9 mouse cellular contexts compared by ENCODE assay signal in genomic region chr19:24845007-24845546, GRCm38 (mm10). TPM values are rescaled to one million over a fixed set of nuclear protein-coding genes. Genes with fewer than 3 reads are reported as not detected.
DNase-seq lines count a peak whose midpoint lies in the region; ATAC-seq and TF ChIP-seq lines count a peak whose summit lies in the region.
"Had no signal": no experiment of that assay in that cellular context is flagged by ENCODE, and none has a peak within 500 bp of the region (broad histone marks: within the 10 kb centered on the region; RNA-seq: fewer than 3 reads in every experiment).

No protein-coding gene starts in this region.

- no peaks in the 10 kb centered on the region for H3K27me3 ChIP-seq in liver, embryonic 11.5 days (replicated peaks; ENCODE audit: control insufficient read depth, insufficient read depth, low read length)
- no peaks in the 10 kb centered on the region; the same call in 1 of the 2 replicates for H3K27me3 ChIP-seq in limb, embryonic 12.5 days

- peaks cover 6% of the 10 kb centered on the region; the same call in 1 of the 2 replicates for H3K4me1 ChIP-seq in liver, embryonic 11.5 days (replicated peaks; ENCODE audit: control insufficient read depth, insufficient read depth, low read length)
- peaks cover 5% of the 10 kb centered on the region; the same call in 1 of the 2 replicates for H3K4me1 ChIP-seq in embryonic fibroblast, embryonic 13.5 days (ENCODE audit: control insufficient read depth, insufficient read depth, low read length)
- H3K4me1 ChIP-seq in limb, embryonic 12.5 days (replicated peaks): peaks cover 37% of the 10 kb centered on the region

- no peaks in the 10 kb centered on the region for H3K9me3 ChIP-seq in liver, embryonic 11.5 days (ENCODE audit: control insufficient read depth, low read length)
- no peaks in the 10 kb centered on the region for H3K9me3 ChIP-seq in limb, embryonic 12.5 days

- no peak overlapping the region for H3K4me2 ChIP-seq in liver, embryonic 11.5 days
- H3K4me2 ChIP-seq in limb, embryonic 12.5 days: peak overlapping the region; percentile 24; the same call in 1 of the 2 replicates

- DNase-seq in liver, embryonic 11.5 days (ENCODE audit: low spot score): no peak
- DNase-seq in liver: no peak
- DNase-seq in retina, postnatal 1 day: peak; percentile 61
- no peak for DNase-seq in cerebellum, adult 9-11 months
- DNase-seq in spleen, adult 18-20 months: no peak
- DNase-seq: heart, postnatal 10 days had no signal

- no peaks in the 10 kb centered on the region for H3K36me3 ChIP-seq in liver, embryonic 11.5 days (ENCODE audit: control insufficient read depth, insufficient read depth, low read length)
- no peaks in the 10 kb centered on the region for H3K36me3 ChIP-seq in limb, embryonic 12.5 days

- ATAC-seq in liver, embryonic 11.5 days (replicated peaks; ENCODE audit: low FRiP score): no peak
- no peak for ATAC-seq in limb, embryonic 12.5 days (ENCODE audit: insufficient number of reproducible peaks, insufficient read depth, low FRiP score, low TSS enrichment, low read depth)
- ATAC-seq in inflammation-experienced regulatory T-cells, adult 6 months: no peak

- H3K4me3 ChIP-seq in liver, embryonic 11.5 days (ENCODE audit: low read depth, low read length): no peak overlapping the region
- H3K4me3 ChIP-seq in embryonic fibroblast, embryonic 13.5 days (ENCODE audit: insufficient read depth, low read length): no peak overlapping the region
- H3K4me3 ChIP-seq in limb, embryonic 12.5 days (replicated peaks): no peak overlapping the region

- peak overlapping the region; percentile 25; the same call in 1 of the 2 replicates for H3K27ac ChIP-seq in liver, embryonic 11.5 days (ENCODE audit: low read depth, low read length)
- H3K27ac ChIP-seq in embryonic fibroblast, embryonic 13.5 days (ENCODE audit: insufficient read depth, low read length): peak overlapping the region; percentile 57
- H3K27ac ChIP-seq in limb, embryonic 12.5 days: no peak overlapping the region

- TF ChIP-seq CTCF in embryonic fibroblast, embryonic 13.5 days (IDR thresholded peaks at IDR 0.05; ENCODE audit: borderline replicate concordance, insufficient read depth, low read length): no peak

- 41% methylated on average over 7 of the region's 7 CpGs for WGBS in liver, embryonic 11.5 days
- 19% methylated on average over 7 of the region's 7 CpGs for WGBS in limb, embryonic 12.5 days

- no peak for TF ChIP-seq POLR2A in embryonic fibroblast, embryonic 13.5 days (IDR thresholded peaks at IDR 0.05; ENCODE audit: low read depth, low read length)

- H3K9ac ChIP-seq in liver, embryonic 11.5 days (ENCODE audit: low read depth, low read length): no peak overlapping the region
- no peak overlapping the region for H3K9ac ChIP-seq in limb, embryonic 12.5 days (replicated peaks)

RNA-seq across cellular contexts. Expression of gene Pgm5, which starts 16.6 kb away (rescaled TPM):
- 1.4 and 1.6 TPM in 2 replicates for polyA plus RNA-seq in liver, embryonic 11.5 days (2014; fragmentation: Nextera tagmentation; extraction: Ambion mirVana)
- polyA plus RNA-seq in embryonic fibroblast, embryonic 13.5 days (2011; ENCODE audit: insufficient read length, low read depth, missing spikeins): 14.3 and 32.8 TPM in 2 replicates
- polyA plus RNA-seq in limb, embryonic 12.5 days (2016; fragmentation: Nextera tagmentation; extraction: Ambion mirVana): 2.4 and 2.6 TPM in 2 replicates
- polyA plus RNA-seq in inflammation-experienced regulatory T-cells, adult 6 months (2017; shearing (Covaris generic)): under 1 TPM in 1 of 3 experiments, not detected in 2; 0.27 TPM

RNA-seq across cellular contexts. Expression of gene Gm10053, which starts 30.4 kb away (rescaled TPM):
- polyA plus RNA-seq in liver, embryonic 11.5 days (2014; fragmentation: Nextera tagmentation; extraction: Ambion mirVana): 306 and 327 TPM in 2 replicates
- polyA plus RNA-seq in embryonic fibroblast, embryonic 13.5 days (2011; ENCODE audit: insufficient read length, low read depth, missing spikeins): 136 and 175 TPM in 2 replicates
- 218 and 220 TPM in 2 replicates for polyA plus RNA-seq in limb, embryonic 12.5 days (2016; fragmentation: Nextera tagmentation; extraction: Ambion mirVana)
- polyA plus RNA-seq in inflammation-experienced regulatory T-cells, adult 6 months (2017; shearing (Covaris generic)): 100 to 1,000 TPM; 198 to 308 (median 215) TPM

RNA-seq across cellular contexts. Expression of gene Foxd4, which starts 55.9 kb away (rescaled TPM):
- not detected in 2 replicates for polyA plus RNA-seq in liver, embryonic 11.5 days (2014; fragmentation: Nextera tagmentation; extraction: Ambion mirVana)
- not detected in 2 replicates for polyA plus RNA-seq in embryonic fibroblast, embryonic 13.5 days (2011; ENCODE audit: insufficient read length, low read depth, missing spikeins)
- polyA plus RNA-seq in limb, embryonic 12.5 days (2016; fragmentation: Nextera tagmentation; extraction: Ambion mirVana): not detected in 2 replicates
- polyA plus RNA-seq in inflammation-experienced regulatory T-cells, adult 6 months (2017; shearing (Covaris generic)): not detected
